ENCODE assay signal across 8 mouse cellular contexts in the genomic region with DNA sequence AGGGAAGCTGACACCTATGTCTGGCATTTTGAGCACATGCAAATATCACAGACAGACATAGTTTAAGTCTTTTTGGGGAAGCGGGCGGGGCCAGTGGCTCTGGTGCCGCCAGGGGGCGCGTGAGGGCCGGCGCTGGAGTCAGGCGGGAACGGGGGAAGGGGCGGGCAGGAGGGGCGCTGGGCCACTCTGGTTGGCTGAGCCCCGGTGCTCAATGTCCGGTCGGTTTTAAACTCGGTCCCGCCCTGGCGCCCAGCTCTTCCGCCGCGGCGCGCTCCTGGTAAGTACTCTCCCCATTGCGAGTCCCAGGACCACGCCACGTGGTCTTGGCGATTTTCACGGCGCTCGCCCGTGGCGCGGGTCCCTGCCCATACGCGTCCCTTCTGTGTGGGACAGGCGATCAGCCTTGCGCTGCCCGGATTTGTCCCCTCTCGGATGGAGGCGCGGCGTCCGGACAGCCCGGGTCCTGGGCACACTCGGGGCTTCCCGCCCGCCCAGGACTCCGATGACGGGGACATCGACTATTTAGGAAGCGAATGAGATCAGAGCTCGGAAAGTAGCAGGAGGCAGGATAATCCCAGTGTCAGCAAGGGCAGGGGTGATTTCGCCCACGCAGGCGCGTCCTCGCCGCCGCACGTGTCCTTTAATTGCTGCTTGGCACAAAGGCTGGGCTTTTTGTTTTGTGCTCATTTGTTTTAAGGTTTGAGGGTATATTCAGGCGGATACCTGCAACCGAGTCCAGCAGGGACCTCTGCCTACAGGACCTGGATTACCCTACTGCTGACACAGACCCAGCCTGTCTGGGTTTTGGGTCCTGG. TPM values are rescaled to one million over a fixed set of nuclear protein-coding genes. Genes with fewer than 3 reads are reported as not detected.
DNase-seq lines count a peak whose midpoint lies in the region; ATAC-seq and TF ChIP-seq lines count a peak whose summit lies in the region.

No protein-coding gene starts in this region.

- ATAC-seq in forebrain, embryonic 11.5 days (replicated peaks; ENCODE audit: low FRiP score): peak; percentile 98
- peak; percentile 97 for ATAC-seq in heart, embryonic 16.5 days (replicated peaks; ENCODE audit: extremely low read depth, insufficient read depth, low FRiP score)
- ATAC-seq in liver, embryonic 14.5 days (ENCODE audit: insufficient read depth): peak; percentile 92
- peak; percentile 98 for ATAC-seq in stomach, embryonic 15.5 days (ENCODE audit: insufficient read depth, low FRiP score, low read depth)

- TF ChIP-seq CTCF in liver, embryonic 14.5 days (IDR thresholded peaks at IDR 0.05; ENCODE audit: low read depth): peak; percentile 88

- no peak overlapping the region for H3K27ac ChIP-seq in forebrain, embryonic 11.5 days (ENCODE audit: low read depth, low read length)
- H3K27ac ChIP-seq in heart, embryonic 16.5 days (ENCODE audit: low read length): peak overlapping the region; percentile 83
- H3K27ac ChIP-seq in liver, embryonic 14.5 days: peak overlapping the region; percentile 63
- peak overlapping the region; percentile 80 for H3K27ac ChIP-seq in stomach, embryonic 15.5 days

- peak; percentile 91 to 92 for DNase-seq in CD8-positive naive resting alpha-beta T cell, adult 2 months (ENCODE audit: low read depth in 2 of 2, low spot score in 2 of 2)
- peak; percentile 81 for DNase-seq in c-Kit-positive CD71-positive TER-119-negative erythroid progenitor cells, embryonic 14.5 days (ENCODE audit: low read depth)
- peak; percentile 96 for DNase-seq in forebrain, embryonic 11.5 days (ENCODE audit: low spot score)
- peak; percentile 93 to 94 for DNase-seq in kidney, postnatal 25 days
- DNase-seq in liver, embryonic 14.5 days (ENCODE audit: low read depth in 3 of 3, low spot score in 3 of 3): peak; percentile 68 to 70 (median 70)
- DNase-seq in neural tube, embryonic 10.5 days (ENCODE audit: extremely low spot score, low spot score): peak; percentile 93

- no peaks in the 10 kb centered on the region for H3K9me3 ChIP-seq in forebrain, embryonic 11.5 days (ENCODE audit: control insufficient read depth, low read length)
- H3K9me3 ChIP-seq in heart, embryonic 16.5 days (replicated peaks; ENCODE audit: control insufficient read depth, low read length): no peaks in the 10 kb centered on the region
- no peaks in the 10 kb centered on the region for H3K9me3 ChIP-seq in liver, embryonic 14.5 days (ENCODE audit: control insufficient read depth, low read length)
- no peaks in the 10 kb centered on the region for H3K9me3 ChIP-seq in stomach, embryonic 15.5 days

- H3K4me1 ChIP-seq in forebrain, embryonic 11.5 days (replicated peaks; ENCODE audit: control insufficient read depth, insufficient read depth, low read length): peaks cover 5% of the 10 kb centered on the region
- peaks cover 5% of the 10 kb centered on the region for H3K4me1 ChIP-seq in heart, embryonic 16.5 days (ENCODE audit: control insufficient read depth, insufficient read depth, low read length)
- H3K4me1 ChIP-seq in liver, embryonic 14.5 days (replicated peaks; ENCODE audit: control insufficient read depth in 2 of 2, insufficient read depth in 2 of 2, low read length in 1 of 2): no peaks in the 10 kb centered on the region
- H3K4me1 ChIP-seq in stomach, embryonic 15.5 days: peaks cover 7% of the 10 kb centered on the region; the same call in 1 of the 2 replicates

- H3K4me3 ChIP-seq in forebrain, embryonic 11.5 days (ENCODE audit: low read depth, low read length): peak overlapping the region; percentile 87
- H3K4me3 ChIP-seq in heart, embryonic 16.5 days (ENCODE audit: low read length): peak overlapping the region; percentile 88
- H3K4me3 ChIP-seq in liver, embryonic 14.5 days (ENCODE audit: insufficient read depth in 1 of 2, low read depth in 2 of 2, low read length in 2 of 2): peak overlapping the region; percentile 91 to 93
- peak overlapping the region; percentile 92 for H3K4me3 ChIP-seq in stomach, embryonic 15.5 days (replicated peaks)

- no peaks in the 10 kb centered on the region for H3K27me3 ChIP-seq in forebrain, embryonic 11.5 days (ENCODE audit: control insufficient read depth, insufficient read depth, low read length)
- no peaks in the 10 kb centered on the region for H3K27me3 ChIP-seq in heart, embryonic 16.5 days (ENCODE audit: control insufficient read depth, insufficient read depth, low read length)
- no peaks in the 10 kb centered on the region for H3K27me3 ChIP-seq in liver, embryonic 14.5 days (ENCODE audit: control insufficient read depth, insufficient read depth, low read length)
- no peaks in the 10 kb centered on the region for H3K27me3 ChIP-seq in stomach, embryonic 15.5 days (replicated peaks)

- H3K36me3 ChIP-seq in forebrain, embryonic 11.5 days (ENCODE audit: control insufficient read depth, insufficient read depth, low read length): peaks cover 26% of the 10 kb centered on the region; the same call in 1 of the 2 replicates
- H3K36me3 ChIP-seq in heart, embryonic 16.5 days (ENCODE audit: control insufficient read depth, insufficient read depth): peaks cover 27% of the 10 kb centered on the region
- peaks cover 34% of the 10 kb centered on the region for H3K36me3 ChIP-seq in liver, embryonic 14.5 days (replicated peaks; ENCODE audit: control insufficient read depth, insufficient read depth, low read depth)
- peaks cover 27% of the 10 kb centered on the region for H3K36me3 ChIP-seq in stomach, embryonic 15.5 days

- peak overlapping the region; percentile 56 for H3K4me2 ChIP-seq in forebrain, embryonic 11.5 days (ENCODE audit: low read depth, low read length, severe bottlenecking)
- H3K4me2 ChIP-seq in heart, embryonic 16.5 days (ENCODE audit: low read depth, low read length): peak overlapping the region; percentile 67
- peak overlapping the region; percentile 93 for H3K4me2 ChIP-seq in liver, embryonic 14.5 days (ENCODE audit: low read depth)
- H3K4me2 ChIP-seq in stomach, embryonic 15.5 days: peak overlapping the region; percentile 63

- H3K9ac ChIP-seq in forebrain, embryonic 11.5 days (ENCODE audit: low read length): peak overlapping the region; percentile 89
- H3K9ac ChIP-seq in heart, embryonic 16.5 days (ENCODE audit: low read length): peak overlapping the region; percentile 88
- H3K9ac ChIP-seq in liver, embryonic 14.5 days (replicated peaks): peak overlapping the region; percentile 91
- H3K9ac ChIP-seq in stomach, embryonic 15.5 days: peak overlapping the region; percentile 80

- TF ChIP-seq EP300 in liver, embryonic 14.5 days (IDR thresholded peaks at IDR 0.05; ENCODE audit: low read depth): no peak

- WGBS in forebrain, embryonic 11.5 days: under 1% methylated on average over 59 of the region's 61 CpGs
- WGBS in heart, embryonic 16.5 days: under 1% methylated on average over 61 of the region's 61 CpGs
- WGBS in liver, embryonic 14.5 days (ENCODE audit: insufficient replicate concordance): under 1% methylated on average over 61 of the region's 61 CpGs
- under 1% methylated on average over 61 of the region's 61 CpGs for whole genome bisulfite sequencing in stomach, embryonic 15.5 days

RNA-seq across cellular contexts. Expression of a gene that starts 6.6 kb away (rescaled TPM):
- 122 and 132 TPM in 2 replicates for polyA plus RNA-seq in forebrain, embryonic 11.5 days (2014; fragmentation: Nextera tagmentation; extraction: Ambion mirVana)
- polyA plus RNA-seq in heart, embryonic 16.5 days (2015; fragmentation: Nextera tagmentation; extraction: Ambion mirVana): 85.5 and 93.8 TPM in 2 replicates
- 29.0 and 58.7 TPM in 2 replicates for polyA plus RNA-seq in liver, embryonic 14.5 days (2012; rRNA removed)
- 82.8 and 85.6 TPM in 2 replicates for polyA plus RNA-seq in liver, embryonic 14.5 days (2014; fragmentation: Nextera tagmentation; extraction: Ambion mirVana)
- 115 and 116 TPM in 2 replicates for polyA plus RNA-seq in stomach, embryonic 15.5 days (2015; fragmentation: Nextera tagmentation; extraction: Ambion mirVana)
